Mouse (Mus musculus) left cerebral cortex, postnatal 36 days (tissue): ENCODE measurements around the gene Wdr44. TPM values are rescaled to one million over a fixed set of nuclear protein-coding genes. Genes with fewer than 3 reads are reported as not detected.
"Not testable (repeated sequence)": the region's sequence is repeated elsewhere in the genome, so short reads cannot be mapped to it uniquely, and the experiment has no call there.

Experiments used
- DNase-seq, 2 experiments: peaks; one replicate each; pipeline ENCODE4 v3.0.0; 2021 to 2022; ENCODE audit warnings: low spot score in 2 of 2, mixed read lengths in 1 of 2
- intact Hi-C: fragments of 180-260 bp; cut with DNase I; formaldehyde crosslinking; loops from one replicate; pipeline ENCODE4 v1.15.1; 2025
- total RNA-seq, 2 experiments: library from RNA; stranded (reverse); gene quantifications; 2 replicates each; pipeline ENCODE4 v1.2.3; 2021

The Wdr44 gene
- total RNA-seq, 2 experiments from 2014 or later = 22.0 to 23.2 TPM

DNA sequence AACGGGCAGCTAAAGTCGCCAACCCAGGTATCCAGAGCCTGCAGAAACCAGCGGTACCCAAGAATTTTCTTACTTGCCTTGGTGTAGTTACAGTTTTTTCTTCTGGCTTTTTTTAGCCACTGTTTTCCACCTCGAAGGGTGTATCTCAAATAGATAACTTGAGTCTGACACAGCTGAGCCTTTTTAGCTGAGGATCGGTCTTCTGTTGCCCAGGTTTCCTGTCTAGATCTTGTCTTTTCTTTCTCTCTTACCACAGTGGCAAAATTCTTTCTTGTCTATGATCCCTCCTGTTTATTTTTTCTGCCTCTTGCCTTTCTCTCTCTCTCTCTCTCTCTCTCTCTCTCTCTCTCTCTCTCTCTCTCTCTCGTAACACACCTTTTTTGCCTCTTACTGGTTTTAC is 130.0 kb downstream of the Wdr44 start:
- intact Hi-C loops, DNase-seq: not testable (repeated sequence)

GRCm38 (mm10) chrX:23823398-23824023 is 130.7 kb downstream of the Wdr44 start:
- intact Hi-C loops = no loop called here
- DNase-seq = no peak

GRCm38 (mm10) chrX:23833784-23834183 is 140.9 kb downstream of the Wdr44 start:
- intact Hi-C loops, DNase-seq: not testable (repeated sequence)

- intact Hi-C loops = no loop called here
Observed at GRCm38 (mm10) chrX:23840921-23841320, 148.1 kb downstream of the Wdr44 start.

More at GRCm38 (mm10) chrX:23840921-23841320, 148.1 kb downstream of the Wdr44 start:
- no peak for DNase-seq

Other genes starting within 250 kb of the Wdr44 start
- gene Gm4907, start 189.5 kb downstream of the Wdr44 start, total RNA-seq = not detected